Comparison of ENCODE assay signal across 24 mouse cellular contexts in genomic region chr3:138967627-138968026, GRCm38 (mm10).
A peak's percentile ranks its signal among the peaks of the same experiment; 100 is the strongest.
DNase-seq lines count a peak whose midpoint lies in the region; ATAC-seq and TF ChIP-seq lines count a peak whose summit lies in the region.
"Had no signal": no experiment of that assay in that cellular context is flagged by ENCODE, and none has a peak within 500 bp of the region (broad histone marks: within the 10 kb centered on the region; RNA-seq: fewer than 3 reads in every experiment).

No protein-coding gene starts in this region.

- 54% methylated on average over 9 of the region's 9 CpGs for WGBS in kidney, embryonic 15.5 days

- no peak overlapping the region for H3K4me2 ChIP-seq in kidney, embryonic 15.5 days
- H3K4me2 ChIP-seq: forebrain, embryonic 13.5 days; heart, embryonic 12.5 days; heart, embryonic 15.5 days; hindbrain, embryonic 13.5 days had no signal

- peak; percentile 54; the same call in 1 of the 2 replicates for ATAC-seq in kidney, embryonic 15.5 days (replicated peaks; ENCODE audit: low FRiP score)
- ATAC-seq: CD4-positive, CD25-positive, alpha-beta regulatory T cell, adult 4 months; forebrain, embryonic 13.5 days; forebrain, embryonic 16.5 days; hindbrain, embryonic 16.5 days had no signal

- no peak overlapping the region for H3K27ac ChIP-seq in kidney, embryonic 15.5 days
- no peak overlapping the region for H3K27ac ChIP-seq in left cerebral cortex, adult 2 months
- H3K27ac ChIP-seq: forebrain, embryonic 10.5 days; forebrain, embryonic 13.5 days; heart, embryonic 15.5 days; hindbrain, embryonic 10.5 days; hindbrain, embryonic 13.5 days had no signal

- intact Hi-C loops in left cerebral cortex, adult 2 months (cut with DNase I) = loop anchor here (10.0 kb wide), 1 partner anchor 227 kb away; no protein-coding TSS in a partner anchor

- DNase-seq in kidney, adult 18-20 months = no peak
- peak; percentile 16 to 22 for DNase-seq in left cerebral cortex, adult 9 months (ENCODE audit: low spot score in 2 of 2)
- DNase-seq in left cerebral cortex, adult 2 months (ENCODE audit: extremely low spot score in 1 of 2, low spot score in 2 of 2) = no peak
- peak; percentile 73 for DNase-seq in brain, adult 2 months (ENCODE audit: low read depth, low spot score)
- DNase-seq in telencephalon, adult 2 months (ENCODE audit: low read depth, low spot score) = peak; percentile 27
- DNase-seq: adrenal gland, adult 2 months; adrenal gland, postnatal 14 days; cerebellum, adult 11-12 months; cerebellum, adult 8-10 months; cerebellum, postnatal 14 days; gastrocnemius, postnatal 25 days; heart, adult 18-20 months; heart, postnatal 10 days; heart, postnatal 36 days had no signal

- H3K4me3 ChIP-seq in kidney, embryonic 15.5 days (replicated peaks) = no peak overlapping the region
- no peak overlapping the region for H3K4me3 ChIP-seq in left cerebral cortex, adult 2 months
- H3K4me3 ChIP-seq: forebrain, embryonic 10.5 days; forebrain, embryonic 13.5 days; heart, embryonic 12.5 days; heart, embryonic 15.5 days; hindbrain, embryonic 10.5 days; hindbrain, embryonic 13.5 days had no signal

- H3K27me3 ChIP-seq in kidney, embryonic 15.5 days = no peaks in the 10 kb centered on the region
- H3K27me3 ChIP-seq: forebrain, embryonic 13.5 days; heart, embryonic 12.5 days; heart, embryonic 15.5 days; hindbrain, embryonic 13.5 days had no signal

- H3K36me3 ChIP-seq in kidney, embryonic 15.5 days = peaks cover 13% of the 10 kb centered on the region

- no peaks in the 10 kb centered on the region for H3K4me1 ChIP-seq in kidney, embryonic 15.5 days
- H3K4me1 ChIP-seq: forebrain, embryonic 13.5 days; heart, embryonic 12.5 days; heart, embryonic 15.5 days; hindbrain, embryonic 10.5 days; hindbrain, embryonic 13.5 days had no signal

- TF ChIP-seq CTCF in left cerebral cortex, adult 2 months (IDR thresholded peaks at IDR 0.05) = no peak

- H3K9ac ChIP-seq in kidney, embryonic 15.5 days = no peak overlapping the region
- H3K9ac ChIP-seq: forebrain, embryonic 13.5 days; heart, embryonic 12.5 days; heart, embryonic 15.5 days; hindbrain, embryonic 13.5 days had no signal

- H3K9me3 ChIP-seq in kidney, embryonic 15.5 days (replicated peaks) = no peaks in the 10 kb centered on the region
- H3K9me3 ChIP-seq: forebrain, embryonic 10.5 days; forebrain, embryonic 13.5 days; heart, embryonic 12.5 days; heart, embryonic 15.5 days; hindbrain, embryonic 10.5 days; hindbrain, embryonic 13.5 days had no signal

Comparison
In these comparisons a context has a peak if more than half of its experiments do, and no peak if none do; other contexts are left out.
1. DNase-seq: peak in left cerebral cortex, adult 9 months (2 of 2), brain, adult 2 months (single experiment) and telencephalon, adult 2 months (single experiment); none in kidney, adult 18-20 months (single experiment) and left cerebral cortex, adult 2 months (0 of 2).